Mouse (Mus musculus) adrenal gland, adult 8-10 months (tissue): ENCODE results near the gene Cstad. TPM values are rescaled to one million over a fixed set of nuclear protein-coding genes. Genes with fewer than 3 reads are reported as not detected.

Experiments
- total RNA-seq, 4 experiments: library from RNA; stranded (reverse); gene quantifications; 2 replicates each; pipeline ENCODE4 v1.2.4; 2022

Cstad gene
- total RNA-seq, 4 experiments from 2014 or later, result 0.81 to 7.0 (median 4.1) TPM

Other genes with a start within 250 kb of the Cstad start
- gene Sh3glb2, start 235.7 kb upstream of the Cstad start, total RNA-seq, result 100 to 1,000 TPM in 2 of 4 experiments, 10 to 100 TPM in 2; 85.4 to 115 (median 101) TPM
- 100 to 1,000 TPM in 1 of 4 experiments, 10 to 100 TPM in 3; 80.6 to 104 (median 91.1) TPM for gene Miga2, start 230.8 kb upstream of the Cstad start, total RNA-seq
- gene Dolpp1, start 202.8 kb upstream of the Cstad start, total RNA-seq, result 10 to 100 TPM; 18.0 to 24.2 (median 19.8) TPM
- gene Crat, start 179.2 kb upstream of the Cstad start, total RNA-seq, result 100 to 1,000 TPM in 1 of 4 experiments, 10 to 100 TPM in 3; 59.0 to 122 (median 95.3) TPM
- gene Ptpa, start 179.0 kb upstream of the Cstad start, total RNA-seq, result 100 to 1,000 TPM; 135 to 153 (median 141) TPM
- gene Ier5l, start 120.8 kb upstream of the Cstad start, total RNA-seq, result 1 to 10 TPM; 3.8 to 7.7 (median 6.8) TPM
- gene 1700001O22Rik, start 208.6 kb downstream of the Cstad start, total RNA-seq, result 1 to 10 TPM; 3.6 to 6.2 (median 5.7) TPM
- gene Ntmt1, start 212.8 kb downstream of the Cstad start, total RNA-seq, result 10 to 100 TPM; 40.1 to 77.8 (median 49.1) TPM
- 10 to 100 TPM; 32.9 to 41.3 (median 33.4) TPM for gene Asb6, start 235.3 kb downstream of the Cstad start, total RNA-seq
- 1 to 10 TPM in 2 of 4 experiments, under 1 TPM in 2; 0.59 to 2.2 (median 1.3) TPM for gene Prrx2, start 239.9 kb downstream of the Cstad start, total RNA-seq